Mouse (Mus musculus): ENCODE results near the gene Tom1l1.

DNA sequence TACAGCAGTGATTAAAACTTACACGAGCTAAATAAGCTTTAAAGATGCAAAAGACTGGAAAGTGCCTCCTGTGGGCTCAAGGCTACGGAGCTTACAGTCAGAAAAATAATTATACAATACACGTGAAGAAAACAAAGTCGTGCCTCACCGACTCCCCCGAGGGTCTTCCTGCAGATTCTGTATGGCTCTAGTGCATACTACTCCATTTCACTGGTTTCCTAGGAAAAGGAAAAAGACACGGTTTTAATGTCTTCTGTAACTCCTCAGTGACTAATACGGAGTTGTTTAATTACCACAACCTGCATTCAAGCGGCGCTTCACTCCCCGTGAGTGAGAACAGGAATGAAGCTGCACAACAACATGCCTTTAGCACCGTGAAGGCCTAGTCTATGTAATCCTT lies 66.1 kb downstream of the Tom1l1 start:
- TF ChIP-seq ZC3H11A (IDR thresholded peaks at IDR 0.05; ENCODE audit: borderline replicate concordance, low read depth, low read length) (no peak), HCFC1 (IDR thresholded peaks at IDR 0.05; ENCODE audit: borderline replicate concordance, insufficient read depth, low read length) (no peak), CHD2 (IDR thresholded peaks at IDR 0.05; ENCODE audit: low read depth, low read length) (no peak)

All from ES-E14 (cell line).